Mouse (Mus musculus) left cerebral cortex, postnatal 36 days (tissue): ENCODE data around the gene Ifitm6. TPM values are rescaled to one million over a fixed set of nuclear protein-coding genes. Genes with fewer than 3 reads are reported as not detected.
"Not testable (repeated sequence)": the region's sequence is repeated elsewhere in the genome, so short reads cannot be mapped to it uniquely, and the experiment has no call there.

Source experiments
- DNase-seq, 2 experiments: peaks; one replicate each; pipeline ENCODE4 v3.0.0; 2021 to 2022; ENCODE audit warnings: low spot score in 2 of 2, mixed read lengths in 1 of 2
- intact Hi-C: fragments of 180-260 bp; cut with DNase I; formaldehyde crosslinking; loops from one replicate; pipeline ENCODE4 v1.15.1; 2025
- total RNA-seq, 2 experiments: library from RNA; stranded (reverse); gene quantifications; 2 replicates each; pipeline ENCODE4 v1.2.3; 2021

The Ifitm6 gene
- not detected for total RNA-seq

- DNase-seq, intact Hi-C loops: not testable (repeated sequence)
Measured at GRCm38 (mm10) chr7:141017824-141018223, at the start of gene Ifitm6. Gene Ifitm6, minus strand, starts transcription at chr7:141017924.

DNA sequence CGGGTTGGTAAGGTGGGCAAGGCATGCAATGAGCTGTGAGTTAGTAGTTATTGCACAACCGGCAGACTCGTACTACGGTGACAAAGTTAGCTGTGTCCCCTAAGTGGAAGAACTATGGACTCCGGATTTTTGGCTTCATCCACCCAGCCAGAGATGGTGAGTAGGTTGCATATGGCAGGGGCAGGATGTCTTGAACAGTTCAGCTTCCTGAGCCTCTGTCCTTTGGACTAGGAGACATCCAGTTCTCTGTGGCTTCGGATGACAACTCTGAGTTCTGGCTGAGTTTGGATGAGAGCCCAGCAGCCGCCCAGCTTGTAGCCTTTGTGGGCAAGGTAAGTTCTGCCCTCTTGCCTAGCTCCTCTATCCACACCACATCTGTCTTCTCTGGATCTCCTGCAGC lies 46.9 kb upstream of the Ifitm6 start:
- intact Hi-C loops = loop anchor here (5.0 kb wide), 1 partner anchor 207 kb away; the partner anchor contains the start of genes Bet1l, Gm45785 and Ric8a
- DNase-seq = no peak

- no peak for DNase-seq
- intact Hi-C loops = loop anchor here (5.0 kb wide), 1 partner anchor 207 kb away; the partner anchor contains the start of genes Bet1l, Gm45785 and Ric8a
Measured at GRCm38 (mm10) chr7:141064175-141064574, 46.5 kb upstream of the Ifitm6 start.

GRCm38 (mm10) chr7:141063353-141063752 lies 45.6 kb upstream of the Ifitm6 start:
- DNase-seq = peak in 1 of 2 experiments; percentile 17

GRCm38 (mm10) chr7:141062525-141062924 lies 44.8 kb upstream of the Ifitm6 start:
- DNase-seq = peak; percentile 28 to 39
- intact Hi-C loops = loop anchor here (5.0 kb wide), 1 partner anchor 205 kb away; the partner anchor contains the start of genes Bet1l, Gm45785 and Ric8a

More at GRCm38 (mm10) chr7:141063353-141063752, 45.6 kb upstream of the Ifitm6 start:
- intact Hi-C loops = loop anchor here (5.0 kb wide), 1 partner anchor 206 kb away; the partner anchor contains the start of genes Bet1l, Gm45785 and Ric8a

GRCm38 (mm10) chr7:141061269-141061692 lies 43.6 kb upstream of the Ifitm6 start:
- intact Hi-C loops = loop anchor here (5.0 kb wide), 1 partner anchor 204 kb away; the partner anchor contains the start of genes Bet1l, Gm45785 and Ric8a
- DNase-seq = peak; percentile 18 to 40

- intact Hi-C loops = loop anchor here (5.0 kb wide), 1 partner anchor 203 kb away; the partner anchor contains the start of genes Bet1l, Gm45785 and Ric8a
- DNase-seq = peak; percentile 94 to 95
Measured at GRCm38 (mm10) chr7:141060426-141061242, 42.9 kb upstream of the Ifitm6 start, which contains the start of gene B4galnt4. Gene B4galnt4, plus strand, starts transcription at chr7:141061104.

- intact Hi-C loops = loop anchor here (5.0 kb wide), 1 partner anchor 203 kb away; the partner anchor contains the start of genes Bet1l, Gm45785 and Ric8a
- DNase-seq = no peak
Measured at GRCm38 (mm10) chr7:141059929-141060328, 42.2 kb upstream of the Ifitm6 start.

DNA sequence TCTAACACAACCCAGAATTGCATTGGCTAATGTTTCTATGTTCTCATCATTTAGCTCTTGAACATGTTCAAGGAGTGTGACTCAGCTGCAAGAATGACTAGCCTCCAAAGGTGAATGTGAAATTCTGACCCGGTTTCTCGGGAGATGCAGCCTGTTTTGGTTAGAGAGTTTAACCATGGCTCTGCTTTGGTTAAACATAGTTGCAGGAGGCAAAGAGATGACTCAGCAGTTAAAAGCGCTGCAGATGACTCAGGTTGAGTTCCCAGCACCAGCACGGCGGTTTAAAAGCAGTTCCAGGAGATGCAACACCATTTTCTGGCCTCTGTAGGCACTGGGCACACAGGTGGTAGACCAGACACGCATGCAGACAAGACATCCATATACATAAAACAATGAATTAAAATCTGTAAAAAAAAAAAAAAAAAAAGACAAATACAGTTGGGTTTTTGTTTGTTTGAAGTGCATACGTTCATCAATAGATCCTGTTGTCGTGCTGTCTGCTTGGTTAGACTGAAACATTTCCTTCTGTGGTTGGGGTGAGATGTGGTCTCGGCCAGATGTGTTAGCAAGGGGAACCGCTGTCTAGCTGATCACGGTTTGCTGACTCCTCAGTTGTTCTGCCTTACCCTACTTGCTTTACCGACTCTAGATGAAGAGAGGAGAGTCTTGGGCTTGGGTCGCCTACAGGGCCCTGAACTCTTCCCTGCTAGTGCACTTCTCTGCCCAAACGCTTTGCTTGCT lies 41.0 kb upstream of the Ifitm6 start:
- intact Hi-C loops = no loop called here
- DNase-seq = no peak

DNA sequence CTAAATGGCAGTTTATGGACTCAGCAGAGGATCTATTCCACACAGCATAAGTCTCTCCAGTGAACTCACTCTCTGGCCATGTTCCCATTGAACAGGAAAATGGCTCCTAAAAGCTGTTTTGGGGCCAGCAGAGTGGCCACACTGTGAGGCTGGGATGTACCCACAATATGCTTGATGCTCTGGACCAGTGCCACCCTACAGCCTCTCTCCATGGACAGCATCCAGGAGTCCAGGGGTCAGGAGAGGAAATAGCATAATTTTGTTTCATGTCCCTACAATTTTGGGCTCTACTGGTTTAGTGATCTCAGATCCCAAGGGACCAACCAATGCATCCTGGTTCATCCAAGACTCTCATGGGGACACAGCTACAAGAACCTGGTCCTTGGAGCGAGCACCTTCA lies 39.8 kb upstream of the Ifitm6 start:
- no peak for DNase-seq
- intact Hi-C loops = no loop called here

DNA sequence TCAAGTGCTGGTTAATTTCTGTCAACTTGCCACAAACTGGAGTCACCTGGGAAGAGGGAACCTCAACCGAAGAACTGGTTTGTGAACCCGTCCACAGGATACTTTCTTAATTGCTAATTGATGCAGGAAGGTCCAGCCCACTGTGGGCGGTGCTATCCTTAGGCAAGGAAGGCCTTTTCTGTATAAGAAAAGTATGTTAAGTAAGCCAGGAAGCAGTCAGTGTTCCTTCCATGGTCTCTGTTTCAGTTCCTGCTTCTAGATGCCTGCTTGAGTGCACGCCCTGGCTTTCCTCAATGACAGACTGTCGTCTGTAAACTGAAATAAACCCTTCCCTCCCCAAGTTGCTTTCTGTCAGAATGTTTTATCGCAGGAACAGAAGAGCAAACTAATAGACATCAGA lies 39.3 kb upstream of the Ifitm6 start:
- DNase-seq = no peak
- intact Hi-C loops = no loop called here

GRCm38 (mm10) chr7:141055785-141056184 lies 38.1 kb upstream of the Ifitm6 start:
- no peak for DNase-seq
- intact Hi-C loops = no loop called here

- no peak for DNase-seq
- intact Hi-C loops = no loop called here
Measured at GRCm38 (mm10) chr7:141052421-141052820, 34.7 kb upstream of the Ifitm6 start.

- intact Hi-C loops = no loop called here
- no peak for DNase-seq
Measured at GRCm38 (mm10) chr7:141052016-141052415, 34.3 kb upstream of the Ifitm6 start.

DNA sequence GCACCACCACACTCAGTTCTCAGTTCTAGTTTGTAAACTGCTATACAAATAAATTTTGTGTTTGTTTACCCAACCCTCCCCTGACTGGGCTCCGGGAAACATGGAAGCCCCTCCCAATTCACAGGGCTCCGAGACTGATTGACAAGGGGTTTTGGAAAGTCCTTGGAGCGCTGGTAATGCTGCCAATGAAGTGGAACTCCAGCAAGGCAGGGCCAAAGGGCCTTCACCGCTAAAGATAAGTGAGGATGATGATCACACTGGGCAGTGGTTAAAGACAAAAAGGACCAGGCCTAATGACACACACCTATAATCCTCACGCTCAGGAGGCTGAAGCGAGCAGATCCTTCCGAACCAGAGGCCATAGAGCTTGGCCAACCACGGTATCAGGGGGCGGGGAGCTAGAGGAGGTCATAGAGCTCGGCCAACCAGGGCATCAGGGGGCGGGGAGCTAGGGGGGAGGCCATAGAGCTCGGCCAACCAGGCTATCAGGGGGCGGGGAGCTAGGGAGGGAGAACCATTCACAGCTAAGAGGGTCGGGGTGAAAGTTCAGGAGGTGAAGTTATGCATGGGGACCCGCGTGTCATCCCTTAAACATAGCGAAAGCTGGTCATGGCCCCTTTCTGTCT lies 33.4 kb upstream of the Ifitm6 start:
- intact Hi-C loops = no loop called here
- DNase-seq = no peak

- no peak for DNase-seq
- intact Hi-C loops = loop anchor here (2.0 kb wide), 1 partner anchor 41 kb away; no protein-coding TSS in a partner anchor
Measured at GRCm38 (mm10) chr7:141049326-141049725, 31.6 kb upstream of the Ifitm6 start.

DNA sequence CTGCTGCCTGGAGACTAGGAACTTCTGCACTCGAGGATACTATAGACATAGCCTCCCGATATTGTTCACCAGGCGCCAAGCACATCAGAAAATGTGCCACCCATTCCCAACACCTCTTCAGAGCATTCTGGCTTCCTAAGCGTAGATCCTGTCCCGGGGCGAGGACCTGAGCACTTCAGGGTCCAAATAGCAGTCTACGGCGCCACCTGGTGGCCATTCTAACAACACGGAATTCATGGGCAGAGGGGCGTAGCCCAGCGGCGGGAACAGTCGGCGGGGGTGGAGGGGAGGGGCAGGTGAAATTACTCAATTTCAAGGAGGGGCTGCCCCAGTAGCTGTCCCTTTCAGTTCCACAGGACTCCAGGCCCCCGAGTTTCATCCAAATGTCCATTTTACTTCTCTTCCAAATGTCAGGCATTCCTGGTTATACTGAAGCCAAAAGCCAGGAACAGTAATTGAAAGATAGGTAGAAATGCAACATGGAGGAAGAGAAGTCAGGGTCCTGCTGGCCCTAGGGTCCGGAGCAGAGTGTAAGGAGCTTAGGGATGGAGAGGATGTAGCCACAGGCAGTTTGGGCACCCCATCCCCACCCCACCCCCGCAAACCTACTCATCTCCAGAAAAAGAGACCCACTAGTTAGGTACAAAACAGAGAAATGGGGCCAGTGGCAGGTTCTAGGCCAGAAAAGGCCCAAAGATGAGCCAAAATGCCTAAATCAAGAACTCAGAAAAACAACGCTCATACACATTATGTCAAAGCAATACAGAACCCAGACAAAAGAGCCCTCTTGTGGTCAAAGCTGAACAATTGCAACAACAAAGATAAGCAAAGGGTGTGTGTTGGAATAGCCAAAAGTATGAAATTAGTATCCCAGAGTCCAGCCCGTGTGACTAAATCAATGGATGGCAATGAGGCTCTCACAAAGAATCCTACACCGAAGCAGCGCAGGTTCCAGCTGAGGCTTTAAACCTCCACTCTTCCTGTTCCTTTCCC lies 30.8 kb upstream of the Ifitm6 start:
- DNase-seq = peak; percentile 84 to 87
- intact Hi-C loops = loop anchor here (1.0 to 2.0 kb wide), 4 partner anchors 40 to 205 kb away; no protein-coding TSS in a partner anchor

GRCm38 (mm10) chr7:141047581-141048225 lies 30.0 kb upstream of the Ifitm6 start:
- intact Hi-C loops = loop anchor here (1.0 to 2.0 kb wide), 4 partner anchors 39 to 204 kb away; no protein-coding TSS in a partner anchor

More at GRCm38 (mm10) chr7:141047581-141048225, 30.0 kb upstream of the Ifitm6 start:
- DNase-seq = peak; percentile 68 to 75
